Mouse (Mus musculus): Measurements from ENCODE around the gene Ufsp1.

DNA sequence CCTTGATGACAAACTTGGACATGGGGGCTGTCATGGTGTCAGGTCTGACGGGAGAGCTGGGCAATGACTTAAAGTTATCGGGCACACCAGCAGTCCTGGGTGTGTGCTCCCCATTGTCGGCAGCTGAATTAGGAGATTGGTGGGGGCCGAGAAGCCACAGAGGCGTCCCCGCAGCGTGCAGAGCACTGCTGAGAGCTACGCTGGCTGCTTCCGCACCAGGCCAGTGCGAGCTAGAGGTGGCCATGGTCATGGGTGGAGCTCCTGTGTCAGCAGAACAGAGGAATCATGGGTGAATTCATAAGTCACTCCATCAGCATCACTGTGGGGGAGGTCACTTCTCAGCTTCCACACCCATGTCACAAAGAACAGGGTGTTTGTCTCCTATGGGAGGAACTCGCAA lies 29.6 kb upstream of the Ufsp1 start:
- TF ChIP-seq POLR2A (IDR thresholded peaks at IDR 0.05; ENCODE audit: insufficient read length, low read depth): no peak
- no peak for TF ChIP-seq MAX (IDR thresholded peaks at IDR 0.05; ENCODE audit: low read depth)
